Mouse (Mus musculus) telencephalon, adult 2 months (tissue): Measurements from ENCODE around the gene Ninl.
"Not testable (repeated sequence)": the region's sequence is repeated elsewhere in the genome, so short reads cannot be mapped to it uniquely, and the experiment has no call there.

Source experiments
- DNase-seq: peaks from one replicate; pipeline ENCODE4 v3.0.0-alpha.2; 2011; ENCODE audit warnings: low read depth, low spot score

The Ninl gene

GRCm38 (mm10) chr2:150950056-150950455 is 89.1 kb downstream of the Ninl start:
- DNase-seq = no peak

- DNase-seq = no peak
These were observed 89.5 kb downstream of the Ninl start for GRCm38 (mm10) chr2:150949652-150950051.

GRCm38 (mm10) chr2:150948786-150949185 is 90.4 kb downstream of the Ninl start:
- no peak for DNase-seq

- DNase-seq = not testable (repeated sequence)
These were observed 91.1 kb downstream of the Ninl start for GRCm38 (mm10) chr2:150947880-150948611.

- not testable (repeated sequence) for DNase-seq
These were observed 91.8 kb downstream of the Ninl start for GRCm38 (mm10) chr2:150947341-150947740.

- no peak for DNase-seq
These were observed 95.2 kb downstream of the Ninl start for GRCm38 (mm10) chr2:150944017-150944416.

- no peak for DNase-seq
These were observed 104.5 kb downstream of the Ninl start for GRCm38 (mm10) chr2:150934659-150935058.

GRCm38 (mm10) chr2:150933482-150933881 is 105.7 kb downstream of the Ninl start:
- no peak for DNase-seq

GRCm38 (mm10) chr2:150930806-150931205 is 108.4 kb downstream of the Ninl start:
- no peak for DNase-seq

- DNase-seq = no peak
These were observed 110.0 kb downstream of the Ninl start for GRCm38 (mm10) chr2:150929156-150929555.

GRCm38 (mm10) chr2:150927038-150927720 is 112.0 kb downstream of the Ninl start:
- DNase-seq = no peak

GRCm38 (mm10) chr2:150923505-150923904 is 115.7 kb downstream of the Ninl start:
- no peak for DNase-seq

- no peak for DNase-seq
These were observed 116.2 kb downstream of the Ninl start for GRCm38 (mm10) chr2:150923026-150923425.

GRCm38 (mm10) chr2:150922165-150922564 is 117.0 kb downstream of the Ninl start:
- DNase-seq = no peak

GRCm38 (mm10) chr2:150921697-150922096 is 117.5 kb downstream of the Ninl start:
- DNase-seq = no peak

GRCm38 (mm10) chr2:150920543-150920942 is 118.6 kb downstream of the Ninl start:
- no peak for DNase-seq

- DNase-seq = no peak
These were observed 120.5 kb downstream of the Ninl start for GRCm38 (mm10) chr2:150918720-150919119.

- DNase-seq = no peak
These were observed 123.4 kb downstream of the Ninl start for GRCm38 (mm10) chr2:150915786-150916185.

GRCm38 (mm10) chr2:150914781-150915515 is 124.2 kb downstream of the Ninl start:
- DNase-seq = no peak

GRCm38 (mm10) chr2:150910295-150910881 is 128.8 kb downstream of the Ninl start:
- DNase-seq = no peak

GRCm38 (mm10) chr2:150909429-150910039 is 129.6 kb downstream of the Ninl start:
- peak; percentile 89 for DNase-seq

GRCm38 (mm10) chr2:150908881-150909280 is 130.3 kb downstream of the Ninl start:
- DNase-seq = not testable (repeated sequence)
